Mouse (Mus musculus): ENCODE results near the gene Trim9. TPM values are rescaled to one million over a fixed set of nuclear protein-coding genes. Genes with fewer than 3 reads are reported as not detected.

Gene Trim9
- total RNA-seq, 2 experiments from 2014 or later: 0.37 TPM; not detected in 1

- peak; percentile 54 for ATAC-seq (replicated peaks; ENCODE audit: poor library complexity, severe bottlenecking)
Measured at GRCm38 (mm10) chr12:70266494-70266931, 80.9 kb downstream of the Trim9 start.

GRCm38 (mm10) chr12:70263721-70264120, 83.7 kb downstream of the Trim9 start:
- no peak for ATAC-seq (replicated peaks; ENCODE audit: poor library complexity, severe bottlenecking)

GRCm38 (mm10) chr12:70262271-70262953, 85.0 kb downstream of the Trim9 start:
- no peak for ATAC-seq (replicated peaks; ENCODE audit: poor library complexity, severe bottlenecking)

GRCm38 (mm10) chr12:70251210-70251884, 96.1 kb downstream of the Trim9 start:
- peak; percentile 92 for ATAC-seq (replicated peaks; ENCODE audit: poor library complexity, severe bottlenecking)

- no peak for ATAC-seq (replicated peaks; ENCODE audit: poor library complexity, severe bottlenecking)
Measured at GRCm38 (mm10) chr12:70249616-70250157, 97.7 kb downstream of the Trim9 start.

- no peak for ATAC-seq (replicated peaks; ENCODE audit: poor library complexity, severe bottlenecking)
Measured at GRCm38 (mm10) chr12:70247683-70248474, 99.5 kb downstream of the Trim9 start.

GRCm38 (mm10) chr12:70242550-70242949, 104.9 kb downstream of the Trim9 start:
- no peak for ATAC-seq (replicated peaks; ENCODE audit: poor library complexity, severe bottlenecking)

GRCm38 (mm10) chr12:70239741-70240140, 107.7 kb downstream of the Trim9 start:
- peak; percentile 43 for ATAC-seq (replicated peaks; ENCODE audit: poor library complexity, severe bottlenecking)

- peak; percentile 28 for ATAC-seq (replicated peaks; ENCODE audit: poor library complexity, severe bottlenecking)
Measured at GRCm38 (mm10) chr12:70238604-70239003, 108.8 kb downstream of the Trim9 start.

GRCm38 (mm10) chr12:70234938-70235484, 112.4 kb downstream of the Trim9 start:
- ATAC-seq (replicated peaks; ENCODE audit: poor library complexity, severe bottlenecking): peak; percentile 46

- ATAC-seq (replicated peaks; ENCODE audit: poor library complexity, severe bottlenecking): peak; percentile 65
Measured at GRCm38 (mm10) chr12:70234411-70234810, 113.0 kb downstream of the Trim9 start.

- ATAC-seq (replicated peaks; ENCODE audit: poor library complexity, severe bottlenecking): peak; percentile 76
Measured at GRCm38 (mm10) chr12:70233637-70234315, 113.6 kb downstream of the Trim9 start.

GRCm38 (mm10) chr12:70232020-70232544, 115.3 kb downstream of the Trim9 start:
- ATAC-seq (replicated peaks; ENCODE audit: poor library complexity, severe bottlenecking): no peak

- ATAC-seq (replicated peaks; ENCODE audit: poor library complexity, severe bottlenecking): no peak
Measured at GRCm38 (mm10) chr12:70231294-70231693, 116.1 kb downstream of the Trim9 start, which contains the start of gene Pygl. Pygl (minus strand) TSS chr12:70231488.

GRCm38 (mm10) chr12:70228155-70228554, 119.3 kb downstream of the Trim9 start:
- ATAC-seq (replicated peaks; ENCODE audit: poor library complexity, severe bottlenecking): no peak

- peak; percentile 86 for ATAC-seq (replicated peaks; ENCODE audit: poor library complexity, severe bottlenecking)
Measured at GRCm38 (mm10) chr12:70227121-70227932, 120.1 kb downstream of the Trim9 start.

GRCm38 (mm10) chr12:70226655-70227054, 120.8 kb downstream of the Trim9 start:
- peak; percentile 24 for ATAC-seq (replicated peaks; ENCODE audit: poor library complexity, severe bottlenecking)

GRCm38 (mm10) chr12:70223331-70223730, 124.1 kb downstream of the Trim9 start:
- no peak for ATAC-seq (replicated peaks; ENCODE audit: poor library complexity, severe bottlenecking)

GRCm38 (mm10) chr12:70221425-70221824, 126.0 kb downstream of the Trim9 start:
- ATAC-seq (replicated peaks; ENCODE audit: poor library complexity, severe bottlenecking): peak; percentile 40

Measured in granulocyte monocyte progenitor cell, adult 5-6 weeks (primary cell).